Mouse (Mus musculus) right cerebral cortex, adult 18-20 months (tissue): ENCODE measurements around the gene Agbl2.

Source experiments
- DNase-seq: peaks from one replicate; pipeline ENCODE4 v3.0.0; 2022; ENCODE audit warnings: mixed read lengths

The Agbl2 gene

DNA sequence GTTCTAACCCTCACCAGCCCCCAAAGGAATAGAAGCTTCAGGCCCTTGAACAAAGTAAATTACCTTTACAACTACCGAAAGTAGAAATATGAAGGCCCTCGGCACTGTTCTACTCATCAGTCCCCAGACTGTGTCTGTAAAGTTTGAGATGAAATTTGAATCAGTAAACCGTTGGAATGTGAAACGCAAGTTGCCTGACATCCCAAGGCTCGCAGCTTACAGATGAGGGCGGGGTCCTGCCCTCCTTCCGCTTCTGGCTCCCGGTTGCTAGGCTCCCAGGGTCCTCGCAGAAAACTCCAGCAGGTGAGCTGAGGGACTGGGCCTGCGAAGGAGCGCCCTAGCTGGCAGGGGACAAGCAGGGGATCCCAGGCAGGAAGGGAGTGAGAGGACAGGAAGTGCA lies at the start of gene Agbl2:
Gene Agbl2, plus strand, starts transcription at position 270 of the 400 bp plus-strand sequence.
- DNase-seq, result no peak

GRCm38 (mm10) chr2:90735326-90735725 lies 47.2 kb upstream of the Agbl2 start:
- no peak for DNase-seq

GRCm38 (mm10) chr2:90738801-90739200 lies 43.7 kb upstream of the Agbl2 start:
- no peak for DNase-seq

GRCm38 (mm10) chr2:90739327-90739726 lies 43.2 kb upstream of the Agbl2 start:
- no peak for DNase-seq

- no peak for DNase-seq
Observed at GRCm38 (mm10) chr2:90739921-90740320, 42.6 kb upstream of the Agbl2 start.

DNA sequence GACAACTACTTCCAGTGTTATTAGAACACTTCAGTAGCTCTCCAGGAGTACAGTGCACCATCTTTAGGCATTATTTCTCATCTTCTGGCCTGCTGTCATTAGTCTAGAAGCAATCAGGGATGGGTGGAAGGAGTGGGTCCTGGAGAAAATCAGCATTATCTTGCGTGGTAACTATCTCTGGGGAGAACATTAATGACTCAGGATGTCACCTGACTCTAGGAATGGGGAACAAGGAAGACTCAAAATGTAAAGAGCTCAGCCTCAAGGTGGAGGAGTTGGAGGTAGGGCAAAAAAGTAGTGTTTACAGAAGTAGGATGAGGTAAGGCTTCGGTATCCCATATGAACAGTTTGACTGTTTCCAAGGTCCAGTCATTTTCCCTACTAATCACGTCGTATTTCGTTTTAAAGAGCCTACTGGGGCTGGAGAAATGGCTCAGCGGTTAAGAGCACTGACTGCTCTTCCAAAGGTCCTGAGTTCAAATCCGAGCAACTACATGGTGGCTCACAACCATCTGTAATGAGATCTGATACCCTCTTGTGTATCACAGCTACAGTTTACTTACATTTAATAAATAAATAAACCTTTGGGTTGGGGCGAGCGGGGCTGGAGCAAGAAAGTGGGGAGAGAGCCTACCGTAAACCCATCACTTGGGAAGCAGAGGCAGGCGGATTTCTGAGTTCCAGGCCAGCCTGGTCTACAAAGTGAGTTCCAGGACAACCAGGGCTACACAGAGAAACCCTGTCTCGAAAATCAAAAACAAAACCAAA lies 38.1 kb upstream of the Agbl2 start:
- no peak for DNase-seq

GRCm38 (mm10) chr2:90745053-90745678 lies 37.4 kb upstream of the Agbl2 start, which contains the start of gene Fnbp4:
Gene Fnbp4, plus strand, starts transcription at chr2:90745370.
- DNase-seq, result peak; percentile 99

- DNase-seq, result no peak
Observed at GRCm38 (mm10) chr2:90745740-90746537, 36.6 kb upstream of the Agbl2 start.

GRCm38 (mm10) chr2:90746538-90746865 lies 36.0 kb upstream of the Agbl2 start:
- DNase-seq, result no peak

GRCm38 (mm10) chr2:90747131-90747530 lies 35.4 kb upstream of the Agbl2 start:
- DNase-seq, result no peak

DNA sequence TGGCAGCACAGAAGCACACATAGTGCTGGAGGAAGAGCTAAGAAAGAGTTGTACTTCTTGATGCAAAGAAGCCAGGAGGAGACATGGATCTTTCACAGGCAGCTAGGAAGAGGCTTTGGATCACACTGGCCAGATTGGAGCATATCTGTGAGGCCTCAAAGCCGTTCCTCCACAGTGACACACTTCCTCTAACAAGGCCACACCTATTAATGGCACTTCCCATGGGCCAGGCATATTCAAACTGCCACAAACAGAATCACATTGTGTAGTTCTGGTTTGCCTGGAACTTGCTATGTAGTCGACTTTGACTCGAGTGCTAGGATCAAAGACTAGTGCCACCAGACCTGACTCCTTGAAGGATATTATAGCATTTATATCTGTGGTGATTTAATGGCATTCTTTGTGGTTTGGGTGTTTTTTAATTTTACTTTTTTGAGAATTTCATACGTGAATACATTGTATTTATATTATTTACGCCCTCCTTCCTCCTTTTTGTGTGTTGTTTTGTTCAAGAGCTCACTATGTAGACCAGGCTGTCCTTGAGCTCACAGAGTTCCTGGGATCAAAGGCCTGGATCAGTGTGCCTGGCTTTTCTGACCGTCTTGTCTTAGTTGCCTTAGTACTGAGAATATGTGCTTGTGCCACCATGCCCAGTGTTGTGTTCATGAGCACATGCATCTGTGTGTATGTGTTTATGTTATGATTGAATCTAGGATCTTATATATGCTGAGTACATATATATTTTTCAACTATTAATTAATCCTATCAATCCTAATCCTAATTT lies 32.7 kb upstream of the Agbl2 start:
- DNase-seq, result no peak

DNA sequence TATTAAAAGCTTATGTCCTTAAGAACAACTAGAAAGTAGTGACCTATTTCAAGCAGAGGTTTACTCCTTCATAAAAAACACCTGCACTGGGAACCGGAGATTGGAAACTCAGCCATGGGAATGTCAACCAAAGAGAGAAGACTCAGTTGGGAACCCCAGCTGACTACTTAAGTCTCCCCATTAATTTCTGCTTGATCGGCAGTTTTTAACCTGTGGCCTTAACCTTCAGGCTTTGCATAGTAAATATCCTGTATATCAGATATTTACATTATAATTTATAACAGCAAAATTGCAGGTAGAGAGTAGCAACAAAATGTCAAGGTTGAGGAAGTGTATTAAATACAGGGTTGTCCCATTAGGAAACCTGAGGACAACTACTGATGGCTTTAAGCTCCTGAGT lies 29.0 kb upstream of the Agbl2 start:
- DNase-seq, result no peak

DNA sequence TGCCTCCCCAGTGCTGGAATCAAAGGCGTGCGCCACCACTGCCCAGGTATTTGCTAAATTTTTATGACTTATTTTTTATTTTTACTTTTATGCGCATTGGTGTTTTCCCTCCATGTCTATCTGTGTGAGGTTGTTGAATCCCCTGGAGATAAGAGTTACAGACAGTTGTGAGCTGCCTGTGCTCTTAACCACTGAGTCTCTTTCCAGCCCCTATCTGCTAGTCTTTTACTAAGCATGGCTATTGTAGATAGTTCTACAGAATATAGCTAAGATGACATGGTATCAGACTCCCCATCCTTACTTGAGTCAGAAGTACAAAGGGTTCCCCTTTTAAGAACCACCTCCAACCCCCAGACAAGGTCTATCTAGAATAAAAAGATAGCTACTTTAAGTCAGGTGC lies 28.3 kb upstream of the Agbl2 start:
- no peak for DNase-seq

DNA sequence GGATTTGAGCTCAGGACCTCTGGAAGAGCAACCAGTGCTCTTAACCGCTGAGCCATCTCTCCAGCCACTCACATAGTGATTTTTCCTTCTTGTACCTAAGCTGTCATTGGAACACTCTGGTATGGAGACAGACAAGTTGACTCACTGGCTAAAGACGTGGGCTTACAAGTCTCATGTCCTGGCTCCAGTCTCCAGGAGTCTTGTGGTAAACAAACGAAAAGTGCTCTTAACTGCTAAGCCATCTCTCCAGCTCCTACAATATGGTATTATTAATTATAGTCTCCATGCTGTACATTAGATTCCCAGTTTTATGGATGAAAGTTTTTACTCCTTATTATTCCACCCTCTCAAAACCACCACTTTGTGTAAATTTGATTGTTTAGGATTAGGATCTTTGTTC lies 17.4 kb upstream of the Agbl2 start:
- no peak for DNase-seq

DNA sequence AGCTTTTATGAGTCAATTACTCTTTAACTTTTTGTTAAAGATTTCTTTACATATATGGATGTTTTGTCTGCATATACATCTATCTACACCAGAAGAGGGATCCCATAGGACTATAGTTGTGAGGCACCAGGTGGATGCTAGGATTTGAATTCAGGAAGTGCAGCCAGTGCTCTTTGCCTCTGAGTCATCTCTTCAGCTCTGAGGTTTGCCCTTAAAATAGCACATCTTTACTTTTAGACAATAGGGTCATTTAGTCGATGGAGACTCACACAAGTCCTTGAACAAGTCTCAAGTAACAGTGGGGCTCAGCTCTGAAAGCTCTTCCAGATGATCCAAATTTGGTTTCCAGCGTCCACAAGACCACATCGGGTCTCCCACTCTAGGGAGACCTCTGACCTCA lies 1.2 kb upstream of the Agbl2 start:
- no peak for DNase-seq

- DNase-seq, result no peak
Observed at GRCm38 (mm10) chr2:90781938-90782337, 589 bp upstream of the Agbl2 start.

- no peak for DNase-seq
Observed at GRCm38 (mm10) chr2:90782901-90783486, 467 bp downstream of the Agbl2 start.

DNA sequence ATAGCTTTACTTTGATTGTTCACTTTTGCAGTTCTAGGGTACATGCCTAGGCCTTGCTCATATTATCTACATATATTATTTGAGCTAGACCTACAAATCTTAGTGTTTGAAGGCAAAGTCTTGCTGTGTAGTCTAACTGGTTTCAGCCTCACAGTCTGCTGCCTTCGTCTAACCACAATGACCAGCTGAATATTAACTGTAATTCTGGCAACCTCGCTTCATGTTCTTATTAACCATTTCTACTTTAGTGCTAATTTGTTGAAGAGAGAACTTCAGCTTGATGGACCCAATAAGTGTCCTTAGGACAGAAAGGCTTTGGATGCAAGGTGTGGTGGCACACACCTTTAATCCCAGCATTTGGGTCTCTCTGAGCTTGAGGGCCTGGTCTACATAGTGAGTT lies 5.6 kb downstream of the Agbl2 start:
- DNase-seq, result no peak

DNA sequence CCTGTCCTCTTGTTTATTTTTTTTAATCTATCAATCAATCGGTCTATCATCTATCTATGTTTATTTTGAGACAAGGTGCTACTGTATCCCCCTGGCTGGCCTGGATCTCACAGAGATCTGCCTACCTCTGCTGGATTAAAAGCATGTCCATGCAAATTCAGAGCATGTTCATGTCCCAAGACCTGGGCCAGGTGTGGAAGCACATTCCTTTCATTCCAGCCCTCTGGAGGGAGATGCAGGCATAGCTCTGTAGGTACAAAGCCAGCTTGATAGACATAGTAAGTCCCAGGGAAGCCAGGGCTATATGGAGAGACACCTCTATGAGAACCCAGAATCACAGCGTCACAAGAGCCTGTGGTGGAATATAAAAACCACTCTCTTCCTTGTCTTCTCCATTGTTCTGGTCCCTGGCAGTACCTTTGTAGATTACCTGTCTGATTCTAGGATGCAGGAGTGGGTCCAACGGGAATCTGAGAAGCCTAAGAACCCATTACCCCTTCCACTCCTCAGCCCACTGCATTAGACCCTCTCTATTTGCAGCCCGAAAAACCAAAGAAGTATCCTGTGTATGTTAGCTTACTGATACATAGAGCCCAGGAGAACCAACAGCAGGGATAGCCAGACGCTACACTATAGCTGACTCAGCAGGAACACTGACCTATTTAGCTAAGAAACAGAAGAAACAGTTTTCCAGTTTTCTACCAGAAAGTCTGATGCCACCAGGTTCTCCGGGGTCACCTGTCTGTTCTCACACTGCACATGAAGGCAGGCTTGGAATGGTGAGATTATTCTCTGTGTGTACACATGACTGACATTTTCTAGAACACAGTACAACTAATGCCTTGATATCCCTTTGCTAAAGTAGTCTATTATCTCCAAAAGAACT lies 26.0 kb downstream of the Agbl2 start:
- no peak for DNase-seq

DNA sequence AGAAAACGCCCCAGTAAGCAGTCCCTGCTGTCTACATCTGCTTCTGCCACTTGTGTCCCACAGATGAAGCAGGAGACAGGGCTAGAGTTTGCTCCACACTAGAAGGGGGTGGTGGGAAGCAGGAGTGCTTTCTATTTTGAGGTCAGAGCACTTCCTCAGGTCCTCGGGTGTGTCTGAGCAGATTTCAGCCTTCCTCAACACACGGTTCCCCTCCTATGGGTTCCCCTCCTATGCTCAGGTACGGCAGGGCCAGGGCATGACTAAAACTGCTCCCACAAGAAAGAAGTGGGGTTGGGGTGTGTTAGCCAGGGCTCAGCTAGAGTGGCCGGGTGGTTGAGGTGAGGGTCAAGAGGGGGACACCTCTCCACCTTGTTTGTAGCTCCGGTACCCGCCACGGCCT lies 28.2 kb downstream of the Agbl2 start:
- no peak for DNase-seq

DNA sequence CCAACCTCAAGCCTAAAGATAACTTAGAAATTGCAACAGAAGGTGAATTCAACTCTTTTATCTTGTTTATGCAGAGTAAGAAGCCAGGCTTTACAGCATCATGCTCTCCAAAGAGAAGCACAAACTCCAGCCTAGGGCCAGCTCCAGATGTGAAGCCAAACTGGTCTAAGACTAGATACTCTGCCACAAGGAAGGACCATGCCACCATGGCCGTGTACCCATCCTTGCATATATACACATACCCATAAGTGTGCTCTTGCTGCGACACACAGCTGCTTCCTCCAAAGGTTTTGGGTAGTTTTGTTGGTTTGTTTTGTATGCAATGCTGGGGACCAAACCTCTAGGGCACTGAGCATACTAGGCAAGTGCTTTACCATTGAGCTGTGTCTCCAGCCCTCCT lies 32.7 kb downstream of the Agbl2 start:
- no peak for DNase-seq

DNA sequence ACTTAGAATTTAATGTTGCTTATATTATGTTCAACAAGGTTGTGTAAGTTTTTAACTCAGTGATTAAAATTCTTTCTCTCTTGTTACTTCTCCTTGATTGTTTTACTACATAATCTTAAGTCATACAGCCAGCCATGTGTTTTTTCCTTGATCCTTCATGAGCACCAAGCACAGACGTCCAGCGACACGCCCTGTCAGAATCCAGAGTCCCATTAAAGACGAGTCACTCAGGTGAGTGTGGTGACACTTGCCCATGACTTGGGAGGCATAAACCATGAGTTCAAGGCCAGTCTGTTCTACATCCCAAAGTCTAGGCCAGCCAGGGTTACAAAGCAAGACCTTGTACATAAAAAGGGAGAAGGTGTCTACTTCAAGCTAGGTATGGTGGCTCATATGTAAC lies 33.6 kb downstream of the Agbl2 start:
- no peak for DNase-seq
